Mouse (Mus musculus) forebrain, embryonic 13.5 days (tissue): Measurements from ENCODE around the gene Nid2. TPM values are rescaled to one million over a fixed set of nuclear protein-coding genes. Genes with fewer than 3 reads are reported as not detected.

Experiments
- ATAC-seq: fragments of 200-750 bp; cut with Nextera tagmentation; 2 replicates; pipeline ENCODE4 v1.8.0; 2017
- H3K27ac ChIP-seq: fragments of 300-500 bp; sonication (generic); 2 replicates; pipeline ENCODE4 v1.5.1; 2015; ENCODE audit warnings: inconsistent platforms, mild to moderate bottlenecking, moderate library complexity
- H3K27me3 ChIP-seq: fragments of 300-500 bp; sonication (generic); 2 replicates; pipeline ENCODE4 v1.6.1; 2015; ENCODE audit warnings: mild to moderate bottlenecking, inconsistent platforms
- H3K36me3 ChIP-seq: fragments of 300-500 bp; sonication (generic); 2 replicates; pipeline ENCODE4 v1.6.1; 2015; ENCODE audit warnings: mild to moderate bottlenecking, inconsistent platforms; ENCODE audit not compliant: poor library complexity, severe bottlenecking
- H3K4me1 ChIP-seq: fragments of 300-500 bp; sonication (generic); 2 replicates; pipeline ENCODE4 v1.6.1; 2015; ENCODE audit warnings: inconsistent platforms
- H3K4me2 ChIP-seq: fragments of 300-500 bp; sonication (generic); 2 replicates; pipeline ENCODE4 v1.6.1; 2015; ENCODE audit warnings: inconsistent platforms, mild to moderate bottlenecking, moderate library complexity
- H3K4me3 ChIP-seq: fragments of 300-500 bp; sonication (generic); 2 replicates; pipeline ENCODE4 v1.5.1; 2015; ENCODE audit warnings: mild to moderate bottlenecking, inconsistent platforms
- H3K9ac ChIP-seq: fragments of 300-500 bp; sonication (generic); 2 replicates; pipeline ENCODE4 v1.6.1; 2015; ENCODE audit warnings: mild to moderate bottlenecking, inconsistent platforms
- H3K9me3 ChIP-seq: fragments of 300-500 bp; sonication (generic); replicated peaks from 2 replicates; pipeline ENCODE4 v1.6.1; 2016; ENCODE audit warnings: inconsistent platforms
- WGBS: fragments of 180-500 bp; shearing (Covaris S2); methylation state at CpG from one replicate; pipeline ENCODE4 v1.1.7; 2015; 5-methylcytosine and 5-hydroxymethylcytosine counted together
- polyA plus RNA-seq: library from polyadenylated mRNA; unstranded; fragments of >200 nt; fragmentation: Nextera tagmentation; extraction: Ambion mirVana; gene quantifications from 2 replicates; pipeline ENCODE4 v1.2.1, GENCODE M21; 2015

Nid2 gene
- polyA plus RNA-seq, 1 experiment from 2014 or later: 22.7 TPM

GRCm38 (mm10) chr14:19749743-19750142 lies 1.3 kb upstream of the Nid2 start:
- Histone ChIP-seq H3K4me3 (no peak overlapping the region), H3K27ac (no peak overlapping the region), H3K4me2 (no peak overlapping the region), H3K36me3 (no peaks in the 10 kb centered on the region), H3K27me3 (peaks cover 38% of the 10 kb centered on the region), H3K9ac (no peak overlapping the region), H3K9me3 (no peaks in the 10 kb centered on the region), H3K4me1 (peaks cover 23% of the 10 kb centered on the region)
- no peak for ATAC-seq
- WGBS: 38% methylated on average over 2 of the region's 2 CpGs

DNA sequence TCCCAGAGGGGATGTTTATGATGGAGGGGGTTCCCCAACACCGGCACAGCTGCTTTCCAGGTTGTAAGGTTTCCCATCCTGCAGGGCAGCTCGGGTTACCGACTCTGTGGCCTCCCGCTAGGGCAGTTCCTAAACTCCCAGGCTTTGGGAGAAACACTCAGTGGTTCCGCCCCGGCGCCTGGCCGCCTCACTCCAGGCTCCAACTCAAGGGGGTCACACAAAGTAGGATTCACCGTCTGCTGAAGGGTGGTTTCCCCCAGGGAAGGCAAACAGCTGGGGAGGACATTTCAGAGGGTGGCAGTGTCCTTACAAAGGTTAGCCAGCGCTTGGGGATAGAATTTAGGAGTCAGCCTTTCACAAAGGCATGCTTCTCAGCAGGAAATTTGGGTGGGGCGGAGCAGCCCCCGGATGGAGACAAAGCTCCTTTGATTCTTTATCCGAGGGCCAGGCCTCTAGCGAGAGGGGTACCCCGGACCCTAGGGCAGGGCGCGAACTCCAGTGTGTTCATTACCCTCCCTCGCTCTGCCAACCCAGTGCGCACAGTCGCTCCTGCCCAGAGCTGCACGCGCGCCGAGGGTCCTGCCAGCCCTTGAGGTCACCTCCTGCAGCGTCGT lies 547 bp upstream of the Nid2 start:
- Histone ChIP-seq H3K27ac (no peak overlapping the region), H3K9ac (peak overlapping the region; percentile 52), H3K4me1 (peaks cover 23% of the 10 kb centered on the region), H3K36me3 (no peaks in the 10 kb centered on the region), H3K27me3 (peaks cover 38% of the 10 kb centered on the region), H3K4me2 (peak overlapping the region; percentile 91), H3K9me3 (no peaks in the 10 kb centered on the region), H3K4me3 (peak overlapping the region; percentile 51)
- 2% methylated on average over 26 of the region's 26 CpGs for WGBS
- ATAC-seq: peak; percentile 1; the same call in 1 of the 2 replicates

DNA sequence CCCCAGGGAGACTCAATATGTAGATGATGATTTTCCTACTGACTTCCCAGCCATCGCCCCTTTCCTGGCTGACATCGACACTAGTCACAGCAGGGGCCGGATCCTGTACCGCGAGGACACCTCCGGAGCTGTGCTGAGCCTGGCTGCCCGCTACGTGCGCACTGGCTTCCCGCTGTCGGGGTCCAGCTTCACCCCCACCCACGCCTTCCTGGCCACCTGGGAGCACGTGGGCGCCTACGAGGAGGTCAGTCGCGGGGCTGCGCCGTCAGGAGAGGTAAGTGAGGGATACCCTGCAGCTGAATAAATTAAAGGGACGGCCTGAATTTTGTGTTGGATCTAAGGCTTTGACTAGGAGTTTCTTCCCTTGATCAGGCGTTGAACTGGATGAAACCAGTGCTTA lies 1.2 kb downstream of the Nid2 start:
- WGBS: 3% methylated on average over 21 of the region's 21 CpGs
- 0 out of 2 replicates have a peak overlapping the region, but pooled peaks have one; percentile 43 for H3K9ac ChIP-seq
- H3K27ac ChIP-seq: no peak overlapping the region
- no peaks in the 10 kb centered on the region for H3K9me3 ChIP-seq
- no peak for ATAC-seq
- peaks cover 23% of the 10 kb centered on the region for H3K4me1 ChIP-seq
- no peaks in the 10 kb centered on the region for H3K36me3 ChIP-seq
- H3K27me3 ChIP-seq: peaks cover 38% of the 10 kb centered on the region
- H3K4me3 ChIP-seq: peak overlapping the region; percentile 51
- peak overlapping the region; percentile 91 for H3K4me2 ChIP-seq

DNA sequence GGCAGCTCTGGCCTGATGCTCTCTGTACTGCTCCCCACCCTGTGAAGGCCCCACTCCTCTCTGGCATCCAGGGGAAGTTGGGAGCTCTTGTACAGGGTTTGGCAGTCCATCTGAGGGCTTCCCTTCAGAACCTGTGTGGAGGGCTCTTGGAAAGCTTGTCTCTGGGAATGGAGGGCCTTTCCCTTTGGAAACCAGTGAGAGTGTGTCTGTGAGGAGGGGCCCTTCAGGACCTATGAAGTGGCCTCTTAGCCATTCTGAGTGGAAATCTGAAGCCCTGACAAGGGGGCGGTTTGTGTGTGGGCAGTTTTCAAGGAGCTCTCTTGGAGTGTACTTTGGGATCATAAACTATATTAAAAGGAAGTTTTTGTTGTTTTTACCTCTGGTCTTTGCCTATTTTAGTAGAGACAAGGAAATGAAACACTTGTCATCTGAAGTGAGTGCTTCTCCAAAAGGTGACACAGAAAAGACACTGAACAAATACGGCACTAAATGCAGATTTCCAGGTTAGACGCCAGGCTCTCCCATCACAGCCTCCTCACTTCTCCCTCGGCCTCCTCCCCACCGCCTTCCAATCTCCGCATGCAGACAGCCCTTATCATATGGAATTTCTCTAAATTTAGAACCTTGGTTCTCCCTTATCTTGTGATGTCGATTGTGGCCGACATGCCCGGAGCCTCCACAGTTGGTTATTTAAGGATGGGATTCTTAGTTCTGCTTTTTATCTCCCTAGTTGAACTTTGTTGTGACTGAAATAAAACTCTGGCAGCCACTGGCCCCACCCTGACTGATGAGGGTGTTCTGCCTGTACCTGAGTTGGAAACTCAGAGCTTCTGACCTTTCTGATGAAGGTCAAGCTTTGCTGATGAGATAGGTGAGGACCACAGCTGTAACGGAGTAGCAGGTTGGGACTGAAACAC lies 8.5 kb downstream of the Nid2 start:
- H3K9ac ChIP-seq: no peak overlapping the region

DNA sequence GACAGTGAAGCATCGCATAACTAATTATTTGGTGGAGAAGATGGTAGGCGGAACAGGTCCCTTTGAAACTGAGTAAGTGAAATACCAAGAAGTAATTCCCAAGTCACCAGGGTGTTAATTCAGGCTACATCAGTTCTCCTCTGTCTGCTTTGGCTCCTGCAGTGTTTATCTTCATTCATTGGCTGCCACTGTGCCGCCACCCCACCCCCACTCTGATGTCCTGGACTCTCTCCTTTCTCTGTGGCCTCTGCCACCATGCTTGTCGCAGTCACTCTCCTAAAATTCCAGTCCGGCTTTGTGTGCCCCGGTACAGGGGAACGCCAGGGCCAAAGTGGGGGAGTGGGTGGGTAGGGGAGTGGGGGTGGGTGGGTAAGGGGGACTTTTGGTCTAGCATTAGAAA lies 9.7 kb downstream of the Nid2 start:
- H3K36me3 ChIP-seq: no peaks in the 10 kb centered on the region
- no peak overlapping the region for H3K4me3 ChIP-seq
- H3K27me3 ChIP-seq: no peaks in the 10 kb centered on the region; the same call in 1 of the 2 replicates
- H3K9me3 ChIP-seq: no peaks in the 10 kb centered on the region
- no peak for ATAC-seq
- no peak overlapping the region for H3K4me2 ChIP-seq
- H3K4me1 ChIP-seq: peaks cover 18% of the 10 kb centered on the region
- no peak overlapping the region for H3K27ac ChIP-seq
- no peak overlapping the region for H3K9ac ChIP-seq
- WGBS: 12% methylated on average over 7 of the region's 7 CpGs

More for the DNA sequence above, 8.5 kb downstream of the Nid2 start:
- H3K9me3 ChIP-seq: no peaks in the 10 kb centered on the region
- H3K27ac ChIP-seq: no peak overlapping the region
- H3K4me3 ChIP-seq: no peak overlapping the region
- 78% methylated on average over 10 of the region's 10 CpGs for WGBS
- no peaks in the 10 kb centered on the region; the same call in 1 of the 2 replicates for H3K27me3 ChIP-seq
- no peak for ATAC-seq
- no peak overlapping the region for H3K4me2 ChIP-seq
- H3K36me3 ChIP-seq: no peaks in the 10 kb centered on the region
- H3K4me1 ChIP-seq: peaks cover 15% of the 10 kb centered on the region

GRCm38 (mm10) chr14:19762014-19762413 lies 10.9 kb downstream of the Nid2 start:
- Histone ChIP-seq H3K36me3 (no peaks in the 10 kb centered on the region), H3K9ac (no peak overlapping the region), H3K4me3 (no peak overlapping the region), H3K4me2 (no peak overlapping the region), H3K9me3 (no peaks in the 10 kb centered on the region), H3K27ac (no peak overlapping the region), H3K27me3 (no peaks in the 10 kb centered on the region; the same call in 1 of the 2 replicates), H3K4me1 (peaks cover 25% of the 10 kb centered on the region)
- ATAC-seq: no peak
- 64% methylated on average over 4 of the region's 4 CpGs for WGBS

- Histone ChIP-seq H3K27me3 (no peaks in the 10 kb centered on the region; the same call in 1 of the 2 replicates), H3K4me2 (no peak overlapping the region), H3K36me3 (0 out of 2 replicates have a peak, but pooled peaks cover 4% of the 10 kb centered on the region), H3K4me3 (no peak overlapping the region), H3K9me3 (no peaks in the 10 kb centered on the region), H3K4me1 (peaks cover 25% of the 10 kb centered on the region), H3K9ac (no peak overlapping the region), H3K27ac (no peak overlapping the region)
- WGBS: 50% methylated on average over 8 of the region's 8 CpGs
- ATAC-seq: no peak
Measured at GRCm38 (mm10) chr14:19763527-19763926, 12.5 kb downstream of the Nid2 start.

- Histone ChIP-seq H3K4me1 (peaks cover 25% of the 10 kb centered on the region), H3K27me3 (no peaks in the 10 kb centered on the region; the same call in 1 of the 2 replicates), H3K36me3 (0 out of 2 replicates have a peak, but pooled peaks cover 5% of the 10 kb centered on the region), H3K9ac (no peak overlapping the region), H3K4me2 (no peak overlapping the region), H3K9me3 (no peaks in the 10 kb centered on the region), H3K27ac (no peak overlapping the region), H3K4me3 (no peak overlapping the region)
- WGBS: 85% methylated on average over 8 of the region's 8 CpGs
- ATAC-seq: no peak
Measured at GRCm38 (mm10) chr14:19764331-19764730, 13.3 kb downstream of the Nid2 start.

DNA sequence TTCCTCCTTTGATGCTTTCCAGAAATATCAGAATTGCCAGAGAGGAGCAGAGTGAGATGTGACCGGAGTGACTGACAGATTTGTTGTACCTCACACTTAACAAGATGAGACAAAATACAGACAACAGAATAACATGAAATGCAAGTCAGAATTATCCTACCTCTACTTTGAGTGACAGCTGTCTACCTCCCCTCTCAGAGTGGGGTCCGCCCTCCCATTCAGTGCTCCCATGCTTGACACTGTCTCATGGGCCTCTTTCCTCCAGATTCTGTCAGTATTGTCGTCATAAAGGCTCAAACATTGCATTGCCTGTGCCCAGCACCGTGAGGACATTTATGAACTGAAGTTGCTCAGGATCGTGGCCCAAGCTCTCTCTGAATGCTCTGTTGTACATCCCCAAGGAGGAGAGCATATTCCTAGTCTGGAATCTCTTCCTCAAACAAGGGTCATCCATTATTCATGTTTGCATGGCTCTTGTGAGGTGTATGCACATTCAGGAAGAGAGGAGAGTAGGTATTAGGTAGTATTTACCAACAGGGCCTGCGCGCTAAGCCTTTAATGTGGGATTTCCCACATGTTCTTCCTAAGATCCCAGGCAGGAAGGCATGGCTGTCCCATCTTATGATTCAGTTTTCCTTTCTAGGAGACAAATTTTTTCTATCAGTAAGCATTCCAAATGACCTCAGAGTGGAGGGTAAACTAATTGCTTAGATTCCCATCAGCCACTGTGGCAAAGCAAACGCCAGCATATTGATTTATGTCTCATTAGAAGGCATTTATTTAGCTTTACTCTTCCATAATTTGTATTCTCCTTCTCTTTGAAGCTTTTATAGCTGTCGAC lies 14.7 kb downstream of the Nid2 start:
- no peak for ATAC-seq
- no peaks in the 10 kb centered on the region; the same call in 1 of the 2 replicates for H3K27me3 ChIP-seq
- WGBS: 63% methylated on average over 9 of the region's 9 CpGs
- H3K9ac ChIP-seq: no peak overlapping the region
- H3K9me3 ChIP-seq: no peaks in the 10 kb centered on the region
- peaks cover 33% of the 10 kb centered on the region for H3K4me1 ChIP-seq
- no peak overlapping the region for H3K4me2 ChIP-seq
- H3K27ac ChIP-seq: no peak overlapping the region
- H3K4me3 ChIP-seq: no peak overlapping the region
- H3K36me3 ChIP-seq: 0 out of 2 replicates have a peak, but pooled peaks cover 5% of the 10 kb centered on the region

DNA sequence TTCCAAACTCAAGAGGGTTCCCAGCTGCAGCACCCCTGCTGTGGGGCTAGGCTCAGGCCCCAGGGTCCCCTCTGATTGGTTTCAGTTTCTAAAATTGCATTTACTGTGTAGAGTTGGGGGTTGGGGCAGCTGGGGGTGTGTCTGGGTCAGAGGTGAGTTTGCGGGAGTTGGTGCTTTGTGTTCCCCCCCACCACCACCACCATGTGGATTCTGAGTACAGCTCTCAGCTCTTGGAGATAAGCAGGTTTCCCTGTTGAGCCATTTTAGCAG lies 15.2 kb downstream of the Nid2 start:
- peaks cover 32% of the 10 kb centered on the region for H3K4me1 ChIP-seq
- 12% methylated on average over 1 of the region's 1 CpGs for WGBS
- no peak overlapping the region for H3K4me2 ChIP-seq
- H3K27me3 ChIP-seq: no peaks in the 10 kb centered on the region; the same call in 1 of the 2 replicates
- H3K4me3 ChIP-seq: no peak overlapping the region
- no peaks in the 10 kb centered on the region for H3K9me3 ChIP-seq
- 0 out of 2 replicates have a peak, but pooled peaks cover 5% of the 10 kb centered on the region for H3K36me3 ChIP-seq
- no peak overlapping the region for H3K9ac ChIP-seq
- no peak for ATAC-seq
- no peak overlapping the region for H3K27ac ChIP-seq

- Histone ChIP-seq H3K9me3 (no peaks in the 10 kb centered on the region), H3K27me3 (no peaks in the 10 kb centered on the region), H3K4me3 (no peak overlapping the region), H3K27ac (no peak overlapping the region), H3K9ac (no peak overlapping the region), H3K4me2 (no peak overlapping the region), H3K4me1 (peaks cover 27% of the 10 kb centered on the region), H3K36me3 (0 out of 2 replicates have a peak, but pooled peaks cover 5% of the 10 kb centered on the region)
- ATAC-seq: no peak
- 96% methylated on average over 6 of the region's 6 CpGs for WGBS
Measured at GRCm38 (mm10) chr14:19768648-19769047, 17.6 kb downstream of the Nid2 start.
